Mouse (Mus musculus) ES-Bruce4 (cell line): ENCODE measurements around the gene Ufc1.

Source experiments
- CTCF ChIP-seq: IDR thresholded peaks from one replicate; pipeline ENCODE4 v1.8.1; 2011; ENCODE audit warnings: low read depth, low read length
- EP300 ChIP-seq: IDR thresholded peaks from 2 replicates; pipeline ENCODE4 v1.6.1; 2011; ENCODE audit warnings: low read depth, low read length; ENCODE audit not compliant: insufficient read depth
- POLR2A ChIP-seq: IDR thresholded peaks from one replicate; pipeline ENCODE4 v1.8.1; 2011; ENCODE audit warnings: low read length; ENCODE audit not compliant: insufficient read depth

- TF ChIP-seq CTCF (no peak), POLR2A (no peak), EP300 (no peak)
Observed at GRCm38 (mm10) chr1:171283188-171284160, 11.3 kb downstream of the Ufc1 start.
